In the genomic region with DNA sequence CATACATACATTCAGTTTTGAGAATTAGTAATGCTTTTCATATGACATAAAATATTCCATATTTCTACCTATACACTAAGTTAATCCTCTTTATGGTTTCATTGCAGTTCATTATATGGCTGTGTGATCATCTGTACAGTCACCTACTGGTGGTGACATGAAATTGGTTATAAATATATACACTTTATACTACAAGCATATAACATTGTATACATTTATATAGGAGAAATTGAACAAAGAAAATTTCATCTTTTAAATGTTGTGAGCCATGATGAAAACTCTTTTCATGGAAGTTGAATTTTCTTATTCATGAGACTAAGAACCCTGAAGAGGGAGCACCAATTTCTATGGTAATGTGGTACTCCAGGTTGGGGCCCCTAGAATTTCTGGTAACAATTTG, we compare ENCODE assay signal across 39 mouse cellular contexts. TPM values are rescaled to one million over a fixed set of nuclear protein-coding genes. Genes with fewer than 3 reads are reported as not detected.
"Had no signal": no experiment of that assay in that cellular context is flagged by ENCODE, and none has a peak within 500 bp of the region (broad histone marks: within the 10 kb centered on the region; RNA-seq: fewer than 3 reads in every experiment).

A gene (plus strand): TSS at position 301 of the 400 bp plus-strand sequence.

- H3K36me3 ChIP-seq: embryonic facial prominence, embryonic 13.5 days; embryonic facial prominence, embryonic 15.5 days; forebrain, embryonic 10.5 days; forebrain, embryonic 12.5 days; forebrain, embryonic 15.5 days had no signal

- H3K9me3 ChIP-seq: embryonic facial prominence, embryonic 13.5 days; embryonic facial prominence, embryonic 15.5 days; forebrain, embryonic 10.5 days; forebrain, embryonic 12.5 days; forebrain, embryonic 13.5 days; forebrain, embryonic 15.5 days had no signal

- H3K27ac ChIP-seq: embryonic facial prominence, embryonic 13.5 days; embryonic facial prominence, embryonic 15.5 days; forebrain, embryonic 10.5 days; forebrain, embryonic 12.5 days; forebrain, embryonic 13.5 days; forebrain, embryonic 15.5 days; gastrocnemius, adult 2 months; heart, adult 2 months had no signal

- ATAC-seq: forebrain, embryonic 13.5 days; forebrain, embryonic 14.5 days; forebrain, embryonic 15.5 days; forebrain, embryonic 16.5 days; forebrain, postnatal 0 days had no signal

- H3K4me1 ChIP-seq: forebrain, embryonic 15.5 days had no signal

- H3K4me3 ChIP-seq: embryonic facial prominence, embryonic 13.5 days; embryonic facial prominence, embryonic 15.5 days; erythroblast, embryonic 14.5 days; forebrain, embryonic 10.5 days; forebrain, embryonic 12.5 days; forebrain, embryonic 13.5 days; forebrain, embryonic 15.5 days; gastrocnemius, adult 2 months; heart, adult 2 months had no signal

- H3K9ac ChIP-seq: embryonic facial prominence, embryonic 13.5 days; embryonic facial prominence, embryonic 15.5 days; forebrain, embryonic 12.5 days; forebrain, embryonic 13.5 days; forebrain, embryonic 15.5 days; forebrain, postnatal 0 days had no signal

- DNase-seq: cerebellum, adult 2 months; cerebellum, adult 8-10 months; cerebellum, adult 9-10 months; cerebellum, adult 9-11 months; cerebellum, postnatal 10 days; cerebellum, postnatal 14 days; cerebellum, postnatal 25 days; cerebellum, postnatal 36 days; embryo, embryonic 11 days; forebrain, postnatal 0 days; gastrocnemius, adult 2 months; gastrocnemius, postnatal 10 days; gastrocnemius, postnatal 14 days; gastrocnemius, postnatal 25 days; gastrocnemius, postnatal 36 days; heart, adult 11 months; heart, adult 18-20 months; heart, adult 2 months had no signal

- H3K27me3 ChIP-seq: embryonic facial prominence, embryonic 13.5 days; embryonic facial prominence, embryonic 15.5 days; forebrain, embryonic 12.5 days; forebrain, embryonic 13.5 days; forebrain, embryonic 15.5 days had no signal

- H3K4me2 ChIP-seq: embryonic facial prominence, embryonic 13.5 days; embryonic facial prominence, embryonic 15.5 days; forebrain, embryonic 12.5 days; forebrain, embryonic 13.5 days; forebrain, embryonic 15.5 days had no signal

RNA-seq across cellular contexts. Expression of the gene that starts here (rescaled TPM):
- total RNA-seq: common myeloid progenitor, adult 5-6 weeks; forebrain, postnatal 0 days; gastrocnemius, adult 18-20 months; gastrocnemius, adult 2 months; gastrocnemius, adult 8-10 months; gastrocnemius, postnatal 10 days; gastrocnemius, postnatal 14 days; gastrocnemius, postnatal 25 days; gastrocnemius, postnatal 36 days; gastrocnemius, postnatal 4 days; granulocyte monocyte progenitor cell, adult 5-6 weeks; heart, adult 18-20 months; heart, adult 2 months; heart, adult 8-10 months had no signal
- polyA plus RNA-seq: cerebellum, adult 2 months; cortical plate, adult 2 months; embryonic facial prominence, embryonic 11.5 days; embryonic facial prominence, embryonic 13.5 days; embryonic facial prominence, embryonic 14.5 days; embryonic facial prominence, embryonic 15.5 days; erythroblast, embryonic 14.5 days; forebrain, embryonic 10.5 days; forebrain, embryonic 11.5 days; forebrain, embryonic 12.5 days; forebrain, embryonic 13.5 days; forebrain, embryonic 14.5 days; forebrain, embryonic 15.5 days; forebrain, embryonic 16.5 days; forebrain, postnatal 0 days; frontal cortex, adult 2 months; gonadal fat pad, adult 2 months; heart, adult 2 months had no signal
